Comparison of ENCODE assay signal across 1 mouse cellular context in the genomic region with DNA sequence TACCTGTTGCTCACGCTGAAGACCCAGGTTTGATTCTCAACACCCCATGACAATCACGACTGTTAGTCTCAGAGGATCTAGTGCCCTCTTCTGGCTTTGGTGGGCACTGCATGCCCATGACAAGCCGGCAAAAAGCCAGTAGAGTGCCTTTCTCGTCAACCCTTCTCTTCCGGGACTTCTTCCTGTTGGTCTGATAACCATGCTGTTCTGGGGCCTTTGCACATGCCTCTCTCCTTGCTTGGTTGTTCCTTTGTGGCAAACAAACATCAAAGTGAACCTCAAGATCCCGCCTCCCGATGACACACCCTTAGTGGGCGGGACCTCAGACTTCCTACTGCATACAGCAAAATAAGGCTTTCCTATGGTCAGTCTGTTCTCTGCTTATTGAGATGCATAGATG.
A peak's percentile ranks its signal among the peaks of the same experiment; 100 is the strongest.
TF ChIP-seq lines count a peak whose summit lies in the region.

No protein-coding gene starts in this region.

TF ChIP-seq in MEL, 35 proteins besides CTCF, POLR2A, EP300 and RAD21 (continued from another document):
- TF ChIP-seq UBTF (IDR thresholded peaks at IDR 0.05; ENCODE audit: borderline replicate concordance, insufficient read depth, low read depth, low read length): no peak
- TF ChIP-seq TBP (IDR thresholded peaks at IDR 0.05; ENCODE audit: low read depth, low read length): 0 out of 2 replicates have a peak, but pooled peaks have one; percentile 15
- no peak for TF ChIP-seq RCOR1 (IDR thresholded peaks at IDR 0.05; ENCODE audit: low read depth, low read length)
- no peak for TF ChIP-seq GABPA (IDR thresholded peaks at IDR 0.05; ENCODE audit: low read depth, low read length)
- TF ChIP-seq MAZ (IDR thresholded peaks at IDR 0.05; ENCODE audit: low read depth, low read length): no peak
- no peak for TF ChIP-seq JUND (IDR thresholded peaks at IDR 0.05; ENCODE audit: low read depth, low read length)
- no peak for TF ChIP-seq GATA1 (IDR thresholded peaks at IDR 0.05; ENCODE audit: low read depth, low read length)
- TF ChIP-seq USF1 (IDR thresholded peaks at IDR 0.05; ENCODE audit: low read depth, low read length): no peak
- no peak for TF ChIP-seq POLR2AphosphoS5 (IDR thresholded peaks at IDR 0.05; ENCODE audit: borderline replicate concordance, low read depth, low read length)
- no peak for TF ChIP-seq E2F4 (IDR thresholded peaks at IDR 0.05; ENCODE audit: borderline replicate concordance, low read depth, low read length)
- peak; percentile 48 for TF ChIP-seq SIN3A (IDR thresholded peaks at IDR 0.05; ENCODE audit: low read length)
- no peak for TF ChIP-seq ZMIZ1 (IDR thresholded peaks at IDR 0.05; ENCODE audit: low read depth, low read length)
- TF ChIP-seq TAL1 (IDR thresholded peaks at IDR 0.05; ENCODE audit: low read length): no peak
- TF ChIP-seq CHD2 (IDR thresholded peaks at IDR 0.05; ENCODE audit: low read length): no peak
- TF ChIP-seq MXI1 (IDR thresholded peaks at IDR 0.05; ENCODE audit: low read depth, low read length): peak; percentile 39; the same call in 1 of the 2 replicates
- no peak for TF ChIP-seq KAT2A (conservative IDR thresholded peaks at IDR 0.05; ENCODE audit: low read depth, low read length)
- no peak for TF ChIP-seq ZNF384 (IDR thresholded peaks at IDR 0.05; ENCODE audit: low read depth, low read length)
- no peak for TF ChIP-seq TCF12 (IDR thresholded peaks at IDR 0.05; ENCODE audit: low read depth, low read length)
- TF ChIP-seq USF2 (IDR thresholded peaks at IDR 0.05; ENCODE audit: borderline replicate concordance in 1 of 2, insufficient read depth in 1 of 2, low read depth in 1 of 2, low read length in 2 of 2): no peak
- no peak for TF ChIP-seq MYB (IDR thresholded peaks at IDR 0.05; ENCODE audit: low read depth, low read length)
- TF ChIP-seq BHLHE40 (IDR thresholded peaks at IDR 0.05; ENCODE audit: borderline replicate concordance, low read depth, low read length): no peak
- TF ChIP-seq NRF1 (IDR thresholded peaks at IDR 0.05; ENCODE audit: insufficient read depth, low read depth, low read length, poor library complexity, severe bottlenecking): no peak
- TF ChIP-seq ELF1 (IDR thresholded peaks at IDR 0.05; ENCODE audit: low read depth, low read length): peak; percentile 52
- peak; percentile 38 for TF ChIP-seq SMC3 (IDR thresholded peaks at IDR 0.05; ENCODE audit: low read depth, low read length)
- TF ChIP-seq MAFK (IDR thresholded peaks at IDR 0.05; ENCODE audit: borderline replicate concordance, low read depth, low read length): no peak
- peak; percentile 63 for TF ChIP-seq MAX (IDR thresholded peaks at IDR 0.05; ENCODE audit: low read length)
- peak; percentile 81; the same call in 1 of the 2 replicates for TF ChIP-seq MYC (IDR thresholded peaks at IDR 0.05; ENCODE audit: low read depth, low read length)
